Mouse (Mus musculus) liver, postnatal 0 days (tissue): ENCODE measurements around the gene Phf21a.

Source experiments
- CTCF ChIP-seq: sonication (generic); IDR thresholded peaks from 2 replicates; pipeline ENCODE4 v1.5.1; 2016; ENCODE audit warnings: antibody characterized with exemption, low read depth
- EP300 ChIP-seq: IDR thresholded peaks from 2 replicates; pipeline ENCODE4 v1.6.1; 2016; ENCODE audit warnings: antibody characterized with exemption, low read depth, mild to moderate bottlenecking

DNA sequence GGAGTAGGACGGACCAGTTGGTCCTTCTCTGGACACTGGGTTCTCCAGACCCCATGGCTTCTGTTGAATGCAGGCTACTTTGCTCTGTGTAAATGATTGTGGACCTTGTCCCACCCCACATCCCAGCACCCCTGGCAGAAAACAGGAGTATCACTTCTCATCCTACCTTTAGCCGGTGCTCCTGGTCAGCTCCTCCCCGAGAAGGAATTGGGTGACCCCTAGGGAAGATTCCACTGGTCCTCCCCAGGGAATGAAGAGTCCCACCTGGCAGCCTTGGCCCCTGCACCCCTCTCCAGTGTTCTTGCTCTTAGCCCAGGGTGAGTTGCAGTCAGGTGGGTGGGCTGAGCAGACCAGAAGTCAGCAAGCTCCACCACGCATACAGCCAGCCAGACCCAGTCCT is 271.2 kb downstream of the Phf21a start:
- TF ChIP-seq CTCF = no peak
- no peak for TF ChIP-seq EP300
